Mouse (Mus musculus) right cerebral cortex, postnatal 25 days (tissue): ENCODE results near the gene Lemd1.
A peak's percentile ranks its signal among the peaks of the same experiment; 100 is the strongest.
"Not testable (repeated sequence)": the region's sequence is repeated elsewhere in the genome, so short reads cannot be mapped to it uniquely, and the experiment has no call there.

Experiments
- DNase-seq: peaks from one replicate; pipeline ENCODE4 v3.0.0; 2022

Gene Lemd1

DNA sequence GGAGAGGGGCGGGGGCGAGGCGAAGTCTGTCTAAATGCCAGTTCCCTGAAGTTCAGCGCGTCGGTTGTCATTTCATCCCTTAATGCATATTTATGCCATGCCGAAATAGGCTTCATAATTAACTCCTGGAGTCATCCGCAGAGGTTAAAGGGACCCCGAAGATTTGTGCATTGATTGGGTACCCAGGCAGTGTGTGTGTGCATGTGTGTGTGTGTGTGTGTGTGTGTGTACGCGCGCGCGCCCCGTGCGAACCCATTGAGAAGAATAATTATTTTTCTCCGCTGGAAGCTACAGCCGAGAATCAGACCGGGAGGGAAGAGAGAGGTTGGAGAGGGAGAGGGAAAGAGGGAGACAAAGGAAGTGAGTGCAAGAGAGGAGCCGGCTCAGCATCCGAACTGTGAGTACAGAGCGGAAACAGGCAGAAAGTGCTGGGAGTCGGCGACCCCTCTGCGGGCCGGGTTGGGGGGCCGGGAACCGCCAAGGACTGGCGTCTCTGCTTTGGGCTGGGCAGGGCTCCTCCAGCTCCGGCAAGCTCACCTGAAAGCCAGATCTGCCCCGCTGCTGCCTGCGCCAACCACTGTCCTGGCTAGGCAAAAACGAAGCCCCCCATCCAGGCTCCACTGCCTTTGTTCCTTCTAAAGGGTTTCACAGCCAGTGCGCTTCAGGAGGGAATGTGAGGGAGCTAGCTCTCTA, at the start of gene Lemd1, which contains the start of gene AC124108.1:
Gene Lemd1 (plus strand): TSS at position 339 of the 693 bp plus-strand sequence.
Gene AC124108.1 (plus strand): TSS at position 365 of the 693 bp plus-strand sequence.
- no peak for DNase-seq

DNA sequence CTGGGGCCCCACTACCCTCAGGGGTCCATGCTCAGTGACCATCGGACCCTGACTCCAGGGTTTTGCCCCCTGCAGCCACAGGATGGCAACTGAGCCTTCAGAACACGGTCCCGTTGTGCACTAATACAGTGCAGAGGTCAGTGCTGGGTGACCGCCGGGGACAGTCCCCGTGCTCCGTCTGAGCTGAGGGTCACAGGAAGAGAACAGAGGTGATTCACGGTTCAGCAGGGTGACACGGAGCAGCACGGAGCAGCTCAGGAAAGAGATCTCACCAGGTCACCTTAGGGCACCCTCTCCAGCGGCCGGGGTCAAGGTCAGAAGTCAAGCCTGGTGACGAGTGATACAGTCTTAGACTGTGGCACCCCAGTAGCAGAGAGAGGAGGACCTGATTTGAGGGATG, 49.5 kb upstream of the Lemd1 start:
- DNase-seq: no peak

DNA sequence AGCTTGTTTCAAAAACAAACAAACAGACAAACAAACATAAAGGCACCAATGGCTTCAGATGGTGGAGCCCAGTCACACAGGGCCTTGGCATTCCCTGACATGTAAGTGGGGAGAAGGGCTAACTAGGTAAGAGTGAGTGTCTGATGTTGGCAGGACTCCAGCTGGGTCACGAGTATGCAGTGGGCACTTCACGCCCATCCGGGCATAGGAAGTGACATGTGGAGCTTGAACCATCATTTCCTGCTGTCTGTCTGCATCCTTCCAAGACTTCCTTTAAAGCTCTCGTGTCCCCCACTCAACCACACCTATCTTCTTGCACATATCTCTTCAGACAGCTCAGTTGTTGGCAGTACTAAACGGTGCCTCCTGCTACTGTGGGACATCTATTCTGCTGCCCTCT, 48.2 kb upstream of the Lemd1 start:
- no peak for DNase-seq

DNA sequence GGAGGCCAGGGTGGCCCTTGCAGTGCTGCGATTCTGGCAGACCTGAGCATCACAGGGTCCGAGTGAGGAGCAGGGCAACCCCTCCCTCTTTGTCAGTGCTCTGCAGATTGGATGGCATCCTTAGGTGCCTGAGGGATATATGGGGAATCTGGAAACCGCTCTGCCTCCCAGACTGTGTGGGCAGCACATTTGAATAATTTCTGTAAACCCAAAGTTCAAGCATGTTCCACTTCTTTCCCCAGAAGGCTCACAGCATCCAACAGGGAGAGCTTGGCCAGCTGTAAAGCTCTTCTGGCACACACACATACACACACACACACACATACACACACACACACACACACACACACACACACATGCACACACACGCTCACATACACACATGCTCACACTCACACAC, 47.5 kb upstream of the Lemd1 start:
- DNase-seq: no peak

- DNase-seq: peak; percentile 70
Observed at GRCm38 (mm10) chr1:132144223-132144622, 47.0 kb upstream of the Lemd1 start.

- DNase-seq: no peak
Observed at GRCm38 (mm10) chr1:132144837-132145236, 46.4 kb upstream of the Lemd1 start.

DNA sequence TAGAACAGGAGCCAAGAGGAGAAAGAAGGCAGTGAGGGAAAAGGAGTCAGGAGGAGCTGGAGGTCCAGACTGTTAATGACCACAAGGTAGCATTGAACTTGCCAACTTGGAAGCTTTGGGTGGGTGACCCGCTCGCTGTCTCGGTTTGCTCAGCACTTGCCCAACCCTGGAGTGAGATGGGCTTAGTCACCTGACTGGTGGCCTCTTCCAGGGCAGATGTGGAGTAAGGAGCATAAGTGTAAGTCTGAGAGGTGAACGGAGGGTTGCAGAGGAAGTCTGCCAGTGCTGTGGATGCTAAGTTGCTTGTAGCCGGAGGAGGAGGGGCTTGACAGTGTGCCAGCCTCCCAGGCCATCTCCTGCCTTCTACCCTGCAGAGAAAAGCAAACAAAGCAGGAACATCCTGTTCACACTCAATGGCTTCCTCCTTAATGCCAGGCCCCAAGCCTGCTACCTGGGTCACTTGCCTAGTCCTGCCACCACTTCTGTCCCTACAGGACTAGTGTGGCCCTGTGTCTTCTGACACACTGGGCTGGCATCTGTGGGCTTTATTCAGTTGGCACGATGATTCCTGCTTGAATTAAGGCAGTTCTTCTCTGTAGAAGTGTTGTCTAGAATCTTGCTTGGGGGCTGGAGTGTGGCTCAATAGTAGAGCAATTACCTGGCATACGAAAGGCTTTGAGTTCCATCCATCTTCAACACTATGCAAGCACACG, 45.1 kb upstream of the Lemd1 start:
- no peak for DNase-seq

DNA sequence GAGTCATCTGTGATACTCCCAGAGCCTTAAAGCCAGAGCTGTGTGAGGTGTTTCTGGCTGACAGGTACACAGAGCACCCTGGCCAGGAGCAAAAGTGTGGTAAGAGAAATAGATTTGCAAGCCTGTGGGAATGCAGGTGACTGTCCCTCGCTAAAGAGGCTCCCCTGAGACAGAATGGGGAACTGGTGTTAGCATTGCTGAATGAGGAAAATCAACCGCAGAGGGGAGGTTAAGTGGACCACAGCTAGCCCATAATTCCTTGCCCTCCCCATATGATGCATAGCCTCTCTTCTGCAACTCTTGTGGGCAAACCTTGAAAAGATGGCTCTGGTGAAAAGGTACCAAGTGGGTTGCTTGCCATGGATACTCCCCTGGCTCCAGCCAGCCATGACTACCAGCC, 41.8 kb upstream of the Lemd1 start:
- no peak for DNase-seq

DNA sequence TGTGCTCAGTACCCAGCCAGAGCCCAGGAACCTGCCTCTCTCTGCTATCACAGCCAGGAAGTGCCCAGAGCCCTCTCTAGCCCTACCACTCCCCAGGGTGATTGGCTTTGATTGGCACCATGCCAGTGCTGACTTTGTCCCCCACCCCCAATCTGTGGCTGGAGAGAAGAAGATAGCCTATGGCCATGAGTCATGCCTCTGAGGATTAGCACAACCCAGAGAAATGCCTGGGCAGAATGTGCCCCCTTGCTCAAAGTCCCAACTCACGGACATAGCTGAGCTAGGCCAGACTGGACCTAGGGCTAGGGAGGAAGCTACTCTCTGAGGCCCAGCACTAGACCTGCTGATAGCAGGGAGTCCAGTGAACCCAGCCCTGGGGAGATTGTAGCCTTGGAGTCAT, 41.1 kb upstream of the Lemd1 start:
- no peak for DNase-seq

DNA sequence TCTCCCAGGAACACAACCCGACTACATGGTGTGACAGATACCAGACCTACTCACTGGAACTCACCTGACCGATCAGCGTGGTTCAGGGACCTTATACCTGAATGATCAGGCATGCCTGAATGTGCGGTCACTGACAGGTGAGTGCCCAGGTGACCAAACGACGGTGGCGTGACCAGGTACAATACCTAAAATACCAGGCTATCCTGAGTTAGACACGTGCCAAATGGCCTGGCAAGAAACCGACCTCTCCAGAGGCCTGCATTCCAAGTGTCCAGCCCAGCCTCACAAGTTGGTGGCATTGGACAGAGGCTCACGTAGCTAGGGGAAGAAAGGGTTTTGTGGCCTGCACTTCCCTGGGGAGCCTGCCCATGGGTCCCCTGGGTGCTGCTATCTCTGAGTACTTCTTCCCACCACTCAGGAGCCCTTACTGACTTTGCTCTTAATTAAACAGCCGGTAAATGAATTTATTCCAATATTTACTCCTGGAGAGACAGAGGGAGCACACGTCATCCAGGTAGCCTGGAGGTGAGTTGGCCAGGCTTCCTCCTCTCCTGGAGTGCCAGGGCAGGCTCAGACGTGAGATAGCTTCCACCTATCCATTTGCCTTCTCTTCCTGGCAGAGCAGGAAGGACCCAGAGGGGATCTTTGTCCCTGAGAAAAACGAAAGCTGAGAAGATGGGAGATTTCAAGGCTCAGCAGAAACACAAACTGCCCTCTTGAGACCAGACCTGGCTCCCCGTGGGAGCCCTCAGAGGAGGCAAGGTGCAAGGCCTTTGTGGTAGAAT, 40.2 kb upstream of the Lemd1 start:
- no peak for DNase-seq

DNA sequence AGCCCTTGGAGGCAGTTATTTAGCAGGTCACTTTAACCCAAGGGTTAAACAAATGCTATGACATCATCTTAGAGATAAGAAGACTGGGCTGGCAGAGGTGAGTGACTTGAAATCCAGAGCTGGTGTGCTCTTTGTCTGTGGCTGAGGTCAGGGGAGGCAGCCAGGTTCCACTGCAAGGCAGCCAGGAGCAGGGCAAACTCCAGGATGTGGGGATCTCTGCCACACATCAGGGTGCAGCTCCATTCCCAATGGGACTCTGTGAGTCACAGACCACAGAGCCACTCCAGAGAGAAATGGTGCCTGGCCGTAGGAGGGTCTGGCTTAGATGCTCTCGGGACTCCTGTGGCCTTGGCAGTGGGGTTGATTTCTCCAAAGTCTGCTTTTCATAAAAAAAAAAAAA, 39.3 kb upstream of the Lemd1 start:
- DNase-seq: no peak

- DNase-seq: no peak
Observed at GRCm38 (mm10) chr1:132153086-132153690, 38.0 kb upstream of the Lemd1 start.

GRCm38 (mm10) chr1:132153691-132154090, 37.5 kb upstream of the Lemd1 start:
- no peak for DNase-seq

DNA sequence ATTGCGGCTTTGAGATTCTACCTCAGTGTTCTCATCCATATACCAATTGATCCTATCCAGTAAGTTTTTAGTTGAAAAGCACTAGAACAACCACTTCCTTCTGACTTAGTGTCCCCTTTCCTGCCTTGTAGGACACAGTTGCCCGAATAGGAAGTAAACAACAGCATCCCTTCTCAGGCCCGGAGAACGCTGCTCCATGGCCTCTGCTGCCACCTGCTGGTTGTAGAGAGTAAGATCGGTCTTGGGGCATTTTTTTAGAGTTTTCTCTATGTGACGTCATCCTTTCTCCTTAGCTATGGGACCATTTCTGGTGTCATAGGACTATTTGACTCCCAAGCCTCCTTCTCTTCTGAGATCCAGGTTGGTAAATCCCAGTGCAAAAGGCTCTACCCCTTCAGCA, 35.5 kb upstream of the Lemd1 start:
- DNase-seq: peak; percentile 68

DNA sequence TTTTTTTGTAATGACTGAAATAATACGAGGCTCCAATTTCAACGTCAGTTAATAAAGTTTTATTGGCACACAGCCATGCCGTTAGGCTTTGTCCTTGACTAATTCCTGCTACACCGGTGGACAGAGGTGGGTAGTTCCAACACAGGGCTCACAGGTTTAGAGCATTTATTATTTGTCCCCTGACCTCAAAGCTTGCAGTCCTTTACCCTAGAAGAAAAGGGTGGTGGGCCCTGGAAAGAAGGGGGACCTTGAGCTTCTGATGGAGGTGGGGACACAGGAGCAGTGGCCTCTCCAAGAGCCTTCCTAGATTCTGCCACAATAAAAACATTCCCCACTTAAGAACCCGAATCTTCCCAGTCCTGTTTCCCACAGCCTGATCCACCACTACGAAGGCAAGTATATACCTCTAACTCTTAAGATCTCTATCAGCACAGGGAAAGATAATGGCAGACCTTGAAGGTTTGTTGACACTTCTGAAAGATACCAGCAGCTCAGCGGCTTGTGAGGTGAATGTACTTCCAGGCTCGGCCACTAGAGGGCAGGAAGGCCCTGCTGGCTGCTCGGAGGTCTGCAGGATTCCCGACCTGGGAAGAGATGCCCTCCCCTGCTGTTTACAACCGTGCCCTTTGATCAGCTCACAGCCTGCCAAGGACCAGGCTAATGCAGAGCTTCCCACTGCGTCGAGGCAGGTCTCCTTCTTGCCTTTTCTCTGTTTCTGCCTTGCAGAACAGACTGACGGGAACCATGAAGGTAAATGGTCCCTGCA, 34.0 kb upstream of the Lemd1 start:
- DNase-seq: peak; percentile 86

DNA sequence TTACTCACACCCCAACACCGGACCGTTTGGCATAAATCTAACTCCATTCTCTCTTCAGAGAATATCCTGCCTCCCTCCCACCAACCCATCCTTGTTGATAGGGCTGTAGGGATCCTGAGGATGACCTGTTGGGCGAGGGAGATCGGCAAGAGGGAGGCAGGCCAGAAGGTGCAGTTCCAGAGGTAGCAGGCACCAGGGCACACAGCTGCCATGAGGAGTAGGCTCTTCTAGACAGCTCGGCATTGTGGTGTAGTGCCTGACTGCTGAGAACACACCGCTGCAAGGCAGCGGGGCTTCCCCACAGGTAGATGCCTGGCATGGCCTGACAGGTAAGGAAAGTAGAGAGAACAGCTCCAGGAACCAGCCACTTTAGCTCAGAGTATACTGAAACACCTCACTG, 33.4 kb upstream of the Lemd1 start:
- DNase-seq: no peak

- DNase-seq: no peak
Observed at GRCm38 (mm10) chr1:132158741-132159140, 32.5 kb upstream of the Lemd1 start.

GRCm38 (mm10) chr1:132159681-132160080, 31.6 kb upstream of the Lemd1 start:
- no peak for DNase-seq

GRCm38 (mm10) chr1:132161211-132161880, 29.9 kb upstream of the Lemd1 start:
- DNase-seq: no peak

DNA sequence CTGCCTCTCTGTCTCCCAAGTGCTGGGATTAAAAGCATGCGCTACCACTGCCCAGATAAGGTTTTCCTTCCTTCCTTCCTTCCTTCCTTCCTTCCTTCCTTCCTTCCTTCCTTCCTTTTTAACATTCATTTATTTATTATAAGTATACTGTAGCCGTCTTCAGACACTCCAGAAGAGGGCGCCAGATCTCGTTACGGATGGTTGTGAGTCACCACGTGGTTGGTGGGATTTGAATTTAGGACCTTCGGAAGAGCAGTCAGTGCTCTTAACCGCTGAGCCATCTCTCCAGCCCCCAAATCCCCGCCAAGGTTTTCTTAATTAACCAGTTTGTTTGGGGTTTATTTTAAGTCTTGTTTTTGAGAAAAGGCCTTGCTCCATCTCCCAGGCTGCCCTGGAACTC, 28.6 kb upstream of the Lemd1 start:
- not testable (repeated sequence) for DNase-seq

GRCm38 (mm10) chr1:132164780-132165518, 26.3 kb upstream of the Lemd1 start:
- DNase-seq: no peak
